Mouse (Mus musculus): ENCODE data around the gene Wbp4. TPM values are rescaled to one million over a fixed set of nuclear protein-coding genes. Genes with fewer than 3 reads are reported as not detected.
A peak's percentile ranks its signal among the peaks of the same experiment; 100 is the strongest.
"Not testable (repeated sequence)": the region's sequence is repeated elsewhere in the genome, so short reads cannot be mapped to it uniquely, and the experiment has no call there.

Wbp4 gene
- polyA plus RNA-seq, 1 experiment from 2014 or later: 38.7 TPM

- peak; percentile 85 for DNase-seq (ENCODE audit: low spot score)
- H3K9me3 ChIP-seq (ENCODE audit: control insufficient read depth, low read length); H3K36me3 ChIP-seq (ENCODE audit: control insufficient read depth, insufficient read depth, low read length); H3K4me1 ChIP-seq (replicated peaks; ENCODE audit: control insufficient read depth, insufficient read depth, low read length); H3K27me3 ChIP-seq (replicated peaks; ENCODE audit: control insufficient read depth, insufficient read depth, low read length): not testable (repeated sequence)
- WGBS: 12% methylated on average over 37 of the region's 89 CpGs
- peak within 1 kb of the TSS; percentile 52 for H3K4me3 ChIP-seq (ENCODE audit: low read depth, low read length)
- H3K27ac ChIP-seq (ENCODE audit: low read depth, low read length): peak within 1 kb of the TSS; percentile 83
- H3K4me2 ChIP-seq: peak within 1 kb of the TSS; percentile 72
- peak within 1 kb of the TSS; percentile 66 for H3K9ac ChIP-seq (ENCODE audit: low read depth, low read length)
- ATAC-seq (replicated peaks; ENCODE audit: low FRiP score): peak; percentile 92
These were observed 29.4 kb downstream of the Wbp4 start, which contains the start of gene Kbtbd6 for GRCm38 (mm10) chr14:79451681-79452590. Gene Kbtbd6, plus strand, starts transcription at chr14:79451835.

DNA sequence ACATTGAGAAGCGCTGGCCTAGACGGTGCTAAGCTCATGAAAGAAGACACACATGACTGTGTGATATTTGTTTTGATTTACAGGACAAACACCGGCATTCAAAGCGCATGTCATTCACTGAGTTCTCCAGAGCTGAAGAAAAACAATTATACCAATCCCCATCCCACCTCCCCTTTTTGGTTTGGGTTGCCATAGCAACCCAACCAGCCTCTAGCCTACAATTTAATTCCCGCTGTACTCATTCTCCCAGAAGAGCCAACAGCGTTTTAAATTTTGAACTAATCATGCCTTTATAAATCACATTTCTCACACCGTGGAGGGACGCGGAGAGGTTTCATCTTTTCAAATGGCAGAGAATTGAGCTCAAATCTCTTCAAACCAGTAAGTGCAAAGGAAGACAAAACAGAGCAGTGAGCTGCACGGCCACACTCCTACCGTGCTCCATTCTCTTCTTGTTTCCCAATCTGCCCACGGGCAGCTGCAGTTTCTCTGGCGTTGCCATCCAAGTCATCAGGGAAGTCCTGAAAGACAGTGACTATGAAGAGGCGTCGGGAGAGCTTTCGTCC, 36.2 kb downstream of the Wbp4 start:
- H3K27ac ChIP-seq (ENCODE audit: low read depth, low read length): no peak overlapping the region
- no peak overlapping the region for H3K9ac ChIP-seq (ENCODE audit: low read depth, low read length)
- H3K36me3 ChIP-seq (ENCODE audit: control insufficient read depth, insufficient read depth, low read length): no peaks in the 10 kb centered on the region
- H3K27me3 ChIP-seq (replicated peaks; ENCODE audit: control insufficient read depth, insufficient read depth, low read length): no peaks in the 10 kb centered on the region
- no peaks in the 10 kb centered on the region for H3K9me3 ChIP-seq (ENCODE audit: control insufficient read depth, low read length)
- no peak for ATAC-seq (replicated peaks; ENCODE audit: low FRiP score)
- 73% methylated on average over 16 of the region's 16 CpGs for WGBS
- DNase-seq (ENCODE audit: low spot score): no peak
- no peaks in the 10 kb centered on the region for H3K4me1 ChIP-seq (replicated peaks; ENCODE audit: control insufficient read depth, insufficient read depth, low read length)
- no peak overlapping the region for H3K4me3 ChIP-seq (ENCODE audit: low read depth, low read length)
- H3K4me2 ChIP-seq: no peak overlapping the region

DNA sequence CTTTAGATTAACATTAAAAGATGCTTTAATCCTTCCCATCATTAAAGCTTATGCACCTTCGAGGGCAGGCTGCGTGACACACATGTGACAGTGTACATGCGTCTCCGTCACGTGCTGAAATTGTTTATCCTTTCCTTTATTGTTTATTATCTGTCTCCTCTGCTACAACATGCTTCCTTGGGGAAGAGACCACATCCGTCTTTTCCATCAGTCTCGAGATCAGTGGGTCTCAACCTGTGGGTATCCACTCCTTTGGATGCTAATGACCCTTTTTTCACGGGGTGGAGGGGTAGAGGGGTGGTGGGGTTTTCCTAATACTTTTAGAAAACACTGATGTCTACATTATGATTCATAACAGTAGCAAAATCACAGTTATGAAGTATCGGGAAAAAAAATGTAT, 36.7 kb downstream of the Wbp4 start:
- H3K27ac ChIP-seq (ENCODE audit: low read depth, low read length): no peak overlapping the region
- no peaks in the 10 kb centered on the region for H3K4me1 ChIP-seq (replicated peaks; ENCODE audit: control insufficient read depth, insufficient read depth, low read length)
- 84% methylated on average over 9 of the region's 9 CpGs for WGBS
- H3K27me3 ChIP-seq (replicated peaks; ENCODE audit: control insufficient read depth, insufficient read depth, low read length): no peaks in the 10 kb centered on the region
- H3K4me2 ChIP-seq: no peak overlapping the region
- DNase-seq (ENCODE audit: low spot score): no peak
- ATAC-seq (replicated peaks; ENCODE audit: low FRiP score): no peak
- no peak overlapping the region for H3K9ac ChIP-seq (ENCODE audit: low read depth, low read length)
- H3K36me3 ChIP-seq (ENCODE audit: control insufficient read depth, insufficient read depth, low read length): no peaks in the 10 kb centered on the region
- no peak overlapping the region for H3K4me3 ChIP-seq (ENCODE audit: low read depth, low read length)
- H3K9me3 ChIP-seq (ENCODE audit: control insufficient read depth, low read length): no peaks in the 10 kb centered on the region

DNA sequence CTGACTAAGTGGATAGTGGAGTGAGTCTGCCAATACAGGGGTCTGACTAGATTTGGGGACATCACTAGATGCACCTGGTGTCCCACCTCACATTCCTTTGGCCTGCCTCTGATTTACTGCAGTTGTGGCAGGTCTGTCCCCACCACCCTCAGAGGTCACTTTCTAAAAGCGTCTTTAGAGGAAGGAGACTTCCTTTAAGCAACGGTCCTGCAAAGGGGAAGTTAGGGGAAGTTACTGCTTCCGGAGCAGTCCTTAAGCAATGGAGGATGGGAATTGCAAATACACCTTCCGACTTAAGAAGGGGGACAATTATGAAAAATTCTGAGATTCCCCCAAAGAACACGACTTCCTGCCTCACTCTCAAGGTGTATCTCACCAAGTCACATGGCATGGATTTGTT, 39.9 kb downstream of the Wbp4 start:
- Histone ChIP-seq H3K27me3 (replicated peaks; ENCODE audit: control insufficient read depth, insufficient read depth, low read length) (no peaks in the 10 kb centered on the region), H3K27ac (ENCODE audit: low read depth, low read length) (no peak overlapping the region), H3K4me3 (ENCODE audit: low read depth, low read length) (no peak overlapping the region), H3K4me1 (replicated peaks; ENCODE audit: control insufficient read depth, insufficient read depth, low read length) (no peaks in the 10 kb centered on the region), H3K36me3 (ENCODE audit: control insufficient read depth, insufficient read depth, low read length) (no peaks in the 10 kb centered on the region), H3K9ac (ENCODE audit: low read depth, low read length) (no peak overlapping the region), H3K9me3 (ENCODE audit: control insufficient read depth, low read length) (no peaks in the 10 kb centered on the region), H3K4me2 (no peak overlapping the region)
- DNase-seq (ENCODE audit: low spot score) (no peak), ATAC-seq (replicated peaks; ENCODE audit: low FRiP score) (no peak)
- WGBS: 57% methylated on average over 5 of the region's 5 CpGs

- H3K27ac ChIP-seq (ENCODE audit: low read depth, low read length): no peak overlapping the region
- H3K9me3 ChIP-seq (ENCODE audit: control insufficient read depth, low read length): no peaks in the 10 kb centered on the region
- no peak for ATAC-seq (replicated peaks; ENCODE audit: low FRiP score)
- DNase-seq (ENCODE audit: low spot score): no peak
- no peaks in the 10 kb centered on the region for H3K27me3 ChIP-seq (replicated peaks; ENCODE audit: control insufficient read depth, insufficient read depth, low read length)
- 69% methylated on average over 2 of the region's 2 CpGs for WGBS
- H3K4me1 ChIP-seq (replicated peaks; ENCODE audit: control insufficient read depth, insufficient read depth, low read length): no peaks in the 10 kb centered on the region
- no peak overlapping the region for H3K4me2 ChIP-seq
- H3K36me3 ChIP-seq (ENCODE audit: control insufficient read depth, insufficient read depth, low read length): no peaks in the 10 kb centered on the region
- no peak overlapping the region for H3K9ac ChIP-seq (ENCODE audit: low read depth, low read length)
- no peak overlapping the region for H3K4me3 ChIP-seq (ENCODE audit: low read depth, low read length)
These were observed 40.7 kb downstream of the Wbp4 start for GRCm38 (mm10) chr14:79440655-79441054.

GRCm38 (mm10) chr14:79434068-79434467, 47.3 kb downstream of the Wbp4 start:
- no peak for DNase-seq (ENCODE audit: low spot score)
- 81% methylated on average over 1 of the region's 1 CpGs for WGBS
- no peaks in the 10 kb centered on the region for H3K4me1 ChIP-seq (replicated peaks; ENCODE audit: control insufficient read depth, insufficient read depth, low read length)
- peaks cover 3% of the 10 kb centered on the region; the same call in 1 of the 2 replicates for H3K36me3 ChIP-seq (ENCODE audit: control insufficient read depth, insufficient read depth, low read length)
- H3K4me2 ChIP-seq: no peak overlapping the region
- no peaks in the 10 kb centered on the region for H3K9me3 ChIP-seq (ENCODE audit: control insufficient read depth, low read length)
- no peaks in the 10 kb centered on the region for H3K27me3 ChIP-seq (replicated peaks; ENCODE audit: control insufficient read depth, insufficient read depth, low read length)
- H3K4me3 ChIP-seq (ENCODE audit: low read depth, low read length): no peak overlapping the region
- no peak overlapping the region for H3K9ac ChIP-seq (ENCODE audit: low read depth, low read length)
- no peak overlapping the region for H3K27ac ChIP-seq (ENCODE audit: low read depth, low read length)
- ATAC-seq (replicated peaks; ENCODE audit: low FRiP score): no peak

GRCm38 (mm10) chr14:79426730-79427365, 54.5 kb downstream of the Wbp4 start:
- not testable (repeated sequence) for H3K36me3 ChIP-seq (ENCODE audit: control insufficient read depth, insufficient read depth, low read length); H3K9me3 ChIP-seq (ENCODE audit: control insufficient read depth, low read length); H3K4me1 ChIP-seq (replicated peaks; ENCODE audit: control insufficient read depth, insufficient read depth, low read length); DNase-seq (ENCODE audit: low spot score); H3K27me3 ChIP-seq (replicated peaks; ENCODE audit: control insufficient read depth, insufficient read depth, low read length)
- 57% methylated on average over 5 of the region's 59 CpGs for WGBS
- ATAC-seq (replicated peaks; ENCODE audit: low FRiP score): peak; percentile 51
- Histone ChIP-seq H3K4me2 (peak overlapping the region; percentile 59), H3K9ac (ENCODE audit: low read depth, low read length) (peak overlapping the region; percentile 57), H3K4me3 (ENCODE audit: low read depth, low read length) (peak overlapping the region; percentile 50), H3K27ac (ENCODE audit: low read depth, low read length) (peak overlapping the region; percentile 79; the same call in 1 of the 2 replicates)

DNA sequence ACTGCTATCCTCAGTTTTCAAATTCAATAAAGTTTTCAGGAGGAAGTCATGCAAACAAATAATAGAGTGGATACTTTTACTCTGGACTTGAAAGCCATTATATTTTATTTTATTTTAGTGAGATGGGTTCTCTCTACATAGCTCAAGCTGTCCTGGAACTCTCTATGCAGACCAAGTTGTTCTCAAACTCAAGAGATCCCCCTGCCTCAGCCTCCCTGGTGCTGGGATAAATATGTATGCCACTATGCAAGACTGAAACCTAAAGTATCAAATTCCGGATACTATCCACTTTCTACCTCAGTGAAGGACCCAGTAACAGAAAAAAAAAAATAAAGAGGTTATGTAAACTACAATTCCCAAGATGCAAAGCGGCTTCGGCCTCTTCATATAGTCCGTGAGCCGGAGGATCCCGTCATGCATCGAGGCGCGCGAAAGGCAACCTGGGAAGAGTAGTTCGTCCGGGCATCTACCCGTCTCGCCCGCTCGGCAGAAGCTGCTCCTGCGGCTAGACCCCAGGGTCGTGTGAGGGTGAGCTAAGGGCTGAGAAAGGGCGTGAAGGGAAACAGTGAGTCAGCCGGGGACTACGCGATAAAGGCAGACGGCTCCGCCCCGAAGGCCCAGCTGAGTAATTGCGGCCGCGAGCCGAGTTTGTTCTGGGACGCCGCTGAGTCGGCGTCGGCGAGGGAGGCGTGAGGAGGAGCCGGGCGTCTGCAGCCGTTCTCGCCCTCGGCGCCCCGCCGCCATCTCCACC, 55.2 kb downstream of the Wbp4 start, which contains the start of gene Kbtbd7:
Gene Kbtbd7 (plus strand): TSS at position 533 of the 751 bp plus-strand sequence.
- ATAC-seq (replicated peaks; ENCODE audit: low FRiP score): peak; percentile 100
- H3K27ac ChIP-seq (ENCODE audit: low read depth, low read length): peak within 1 kb of the TSS; percentile 79
- peak; percentile 91 for DNase-seq (ENCODE audit: low spot score)
- H3K9ac ChIP-seq (ENCODE audit: low read depth, low read length): peak within 1 kb of the TSS; percentile 57
- H3K36me3 ChIP-seq (ENCODE audit: control insufficient read depth, insufficient read depth, low read length): peaks cover 4% of the 10 kb centered on the region; the same call in 1 of the 2 replicates
- WGBS: under 1% methylated on average over 43 of the region's 44 CpGs
- peak within 1 kb of the TSS; percentile 50 for H3K4me3 ChIP-seq (ENCODE audit: low read depth, low read length)
- peak within 1 kb of the TSS; percentile 59 for H3K4me2 ChIP-seq
- no peaks in the 10 kb centered on the region for H3K4me1 ChIP-seq (replicated peaks; ENCODE audit: control insufficient read depth, insufficient read depth, low read length)
- H3K27me3 ChIP-seq (replicated peaks; ENCODE audit: control insufficient read depth, insufficient read depth, low read length): no peaks in the 10 kb centered on the region
- H3K9me3 ChIP-seq (ENCODE audit: control insufficient read depth, low read length): no peaks in the 10 kb centered on the region
